Mouse (Mus musculus) layer of hippocampus, adult 9-10 months (tissue): ENCODE measurements around the gene H2-Q4.
"Not testable (repeated sequence)": the region's sequence is repeated elsewhere in the genome, so short reads cannot be mapped to it uniquely, and the experiment has no call there.

Experiments
- DNase-seq: peaks from one replicate; pipeline ENCODE4 v3.0.0; 2022; ENCODE audit warnings: low spot score

Gene H2-Q4

DNA sequence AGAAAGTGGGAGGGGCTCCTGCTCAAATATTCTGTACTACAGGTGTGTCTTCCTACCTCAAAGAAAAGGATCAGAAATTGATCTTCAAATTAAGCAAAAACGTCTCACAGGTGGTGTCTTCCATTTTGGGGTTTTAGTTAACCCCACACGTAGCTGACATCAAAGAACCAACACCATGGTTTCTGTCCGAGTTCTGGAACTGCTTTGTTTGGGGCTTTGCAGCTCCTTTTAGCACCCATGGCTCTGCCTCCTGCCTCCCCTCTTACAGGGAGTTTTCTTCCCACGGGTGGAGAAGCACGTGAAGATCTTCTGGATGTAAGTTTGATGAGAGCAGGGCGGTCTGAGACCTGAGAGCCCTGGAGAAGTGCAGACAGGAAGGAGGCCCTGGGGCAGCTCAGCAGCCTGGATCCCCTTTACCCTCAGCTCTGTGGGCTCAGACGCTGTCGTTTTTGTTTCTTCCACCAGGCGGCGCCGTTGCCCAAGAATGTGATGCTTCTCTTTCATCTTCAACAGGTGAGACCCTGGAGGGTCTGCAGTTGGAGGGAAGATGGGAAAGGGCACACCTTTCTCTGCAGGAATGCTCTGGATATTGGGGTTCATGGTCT is 40.9 kb downstream of the H2-Q4 start:
- DNase-seq, result not testable (repeated sequence)

DNA sequence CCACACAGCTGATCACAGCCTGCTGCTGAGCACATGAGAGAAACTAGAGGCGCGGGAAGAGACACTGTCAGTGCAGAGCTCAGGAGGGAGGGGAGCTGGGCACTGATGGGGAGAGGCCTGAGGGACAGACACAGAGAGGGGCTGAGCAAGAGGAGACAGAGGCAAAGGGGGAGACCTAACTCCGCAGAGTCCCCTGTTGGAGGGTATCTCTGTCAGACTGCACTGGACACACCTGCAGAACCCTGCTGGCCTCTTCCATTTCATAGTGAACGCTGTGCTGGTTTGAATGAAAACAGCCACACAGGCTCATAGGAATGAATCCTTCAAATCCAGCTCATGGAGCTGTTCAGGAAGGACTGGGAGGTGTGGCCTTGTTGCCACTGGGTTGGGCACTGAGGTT is 41.9 kb downstream of the H2-Q4 start:
- not testable (repeated sequence) for DNase-seq

DNA sequence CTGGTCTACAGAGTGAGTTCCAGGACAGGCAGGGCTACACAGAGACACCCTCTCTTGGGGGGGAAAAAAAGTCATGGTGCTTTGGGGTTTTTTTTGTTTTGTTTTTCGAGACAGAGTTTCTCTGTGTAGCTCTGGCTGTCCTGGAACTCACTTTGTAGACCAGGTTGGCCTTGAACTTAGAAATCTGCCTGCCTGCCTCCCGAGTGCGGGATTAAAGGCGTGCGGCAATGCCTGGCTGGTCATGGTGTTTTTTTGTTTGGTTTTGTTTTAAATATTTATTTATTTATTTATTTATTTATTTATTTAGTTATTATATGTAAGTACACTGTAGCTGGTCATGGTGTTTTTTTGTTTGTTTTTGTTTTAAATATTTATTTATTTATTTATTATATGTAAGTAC is 42.9 kb downstream of the H2-Q4 start:
- not testable (repeated sequence) for DNase-seq

DNA sequence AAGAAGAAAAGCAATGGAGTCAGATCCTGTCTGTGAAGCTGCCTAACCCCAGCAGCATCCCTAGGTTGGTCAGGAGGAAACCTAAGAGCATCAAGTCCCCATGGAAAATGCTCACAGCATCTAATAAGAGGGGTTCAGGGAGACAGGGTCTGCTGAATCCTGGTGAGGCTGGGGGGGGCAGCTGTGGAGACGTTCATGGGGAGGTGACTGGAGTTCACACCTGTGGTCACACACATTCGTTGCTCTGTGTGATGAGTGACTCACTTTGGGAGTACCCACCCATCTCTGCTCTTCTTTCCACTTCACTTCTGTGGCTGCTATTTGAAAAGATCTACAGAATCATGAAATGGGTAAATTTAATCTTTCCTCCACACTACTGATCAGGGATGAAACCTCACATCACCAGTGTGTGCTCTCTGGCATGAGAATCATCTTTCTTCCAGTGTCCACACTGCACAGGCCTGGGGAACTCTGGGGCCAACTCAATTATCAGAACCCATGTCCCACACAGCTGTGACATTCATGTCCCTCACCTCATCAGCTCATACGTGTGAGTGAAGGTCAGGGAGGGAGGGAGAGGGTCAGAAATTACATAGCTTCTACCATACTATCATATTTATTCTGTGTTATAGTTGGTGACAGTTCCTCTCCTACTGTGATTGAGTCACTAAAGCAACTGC is 43.9 kb downstream of the H2-Q4 start:
- not testable (repeated sequence) for DNase-seq

DNA sequence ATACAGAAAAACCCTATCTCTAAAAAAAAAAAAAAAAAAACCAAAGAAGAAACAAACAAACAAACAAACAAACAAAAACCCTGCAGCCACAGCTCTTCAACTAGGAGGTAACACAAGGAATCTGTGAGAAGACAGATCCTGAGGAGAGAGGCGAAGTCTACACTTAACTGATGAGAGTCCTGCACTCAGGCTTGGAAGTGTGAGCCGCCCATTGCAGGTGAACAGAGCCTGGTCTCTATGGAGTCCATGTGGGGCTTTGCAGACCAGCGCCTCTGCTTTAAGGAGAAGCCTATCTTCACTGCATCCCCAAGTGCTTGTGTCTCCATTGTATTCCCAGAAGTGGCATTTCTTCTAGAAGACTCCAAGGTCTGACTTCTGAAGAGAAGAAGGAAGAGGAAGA is 44.7 kb downstream of the H2-Q4 start:
- DNase-seq, result not testable (repeated sequence)

DNA sequence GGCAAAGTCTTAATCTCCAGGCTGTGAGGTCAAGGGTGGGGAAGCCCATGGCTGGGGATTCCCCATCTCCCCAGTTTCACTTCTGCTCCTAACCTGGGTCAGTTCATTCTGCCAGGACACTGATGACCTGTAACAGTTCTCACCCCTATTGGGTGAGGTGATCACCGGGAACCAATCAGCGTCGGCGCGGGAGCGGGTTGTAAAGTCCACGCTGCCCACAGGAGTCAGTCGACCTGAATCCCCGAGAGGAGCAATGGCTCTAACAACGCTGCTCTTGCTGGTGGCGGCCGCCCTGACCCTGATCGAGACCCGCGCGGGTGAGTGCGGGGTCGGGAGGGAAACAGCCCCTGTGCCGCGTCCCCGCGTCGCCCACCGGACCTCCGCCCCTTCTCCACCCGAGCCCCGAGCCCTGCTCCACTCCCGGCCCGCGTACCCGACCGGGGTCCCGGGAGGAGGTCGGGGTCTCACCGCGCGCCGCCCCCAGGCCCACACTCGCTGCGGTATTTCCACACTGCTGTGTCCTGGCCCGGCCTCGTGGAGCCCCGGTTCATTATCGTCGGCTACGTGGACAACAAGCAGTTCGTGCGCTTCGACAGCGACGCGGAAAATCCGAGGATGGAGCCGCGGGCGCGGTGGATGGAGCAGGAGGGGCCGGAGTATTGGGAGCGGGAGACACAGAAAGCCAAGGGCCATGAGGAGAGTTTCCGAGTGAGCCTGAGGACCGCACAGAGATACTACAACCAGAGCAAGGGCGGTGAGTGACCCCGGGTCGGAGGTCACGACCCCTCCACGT is 45.4 kb downstream of the H2-Q4 start, which contains the start of gene H2-Q6:
Gene H2-Q6, plus strand, starts transcription at position 227 of the 793 bp plus-strand sequence.
- not testable (repeated sequence) for DNase-seq

DNA sequence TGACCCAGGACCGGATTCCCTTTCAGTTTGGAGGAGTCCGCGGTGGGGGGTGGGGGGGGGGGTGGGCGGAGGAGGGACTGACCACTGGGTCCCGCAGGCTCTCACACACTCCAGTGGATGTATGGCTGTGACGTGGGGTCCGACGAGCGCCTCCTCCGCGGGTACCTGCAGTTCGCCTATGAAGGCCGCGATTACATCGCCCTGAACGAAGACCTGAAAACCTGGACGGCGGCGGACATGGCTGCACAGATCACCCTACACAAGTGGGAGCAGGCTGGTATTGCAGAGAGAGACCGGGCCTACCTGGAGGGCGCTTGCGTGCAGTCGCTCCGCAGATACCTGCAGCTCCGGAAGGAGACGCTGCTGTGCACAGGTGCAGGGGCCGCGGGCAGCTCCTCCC is 46.1 kb downstream of the H2-Q4 start:
- not testable (repeated sequence) for DNase-seq

DNA sequence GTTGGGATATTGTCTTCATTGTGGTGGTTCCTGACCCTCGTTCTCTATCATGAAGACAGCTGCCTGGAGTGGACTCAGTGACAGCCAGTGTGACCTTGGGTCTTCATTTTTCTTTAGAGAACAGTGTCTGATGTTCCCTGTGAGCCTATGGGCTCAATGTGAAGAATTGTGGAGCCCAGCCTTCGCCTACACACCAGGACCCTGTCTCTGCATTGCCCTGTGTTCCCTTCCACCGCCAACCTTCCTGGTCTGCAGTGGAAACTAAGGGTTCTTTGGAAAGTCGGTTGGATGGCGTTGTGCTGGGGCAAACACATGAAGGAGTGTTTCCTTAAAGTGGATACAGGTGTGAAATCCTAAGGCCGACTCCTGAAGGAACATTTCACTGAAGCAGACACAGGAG is 49.5 kb downstream of the H2-Q4 start:
- not testable (repeated sequence) for DNase-seq

DNA sequence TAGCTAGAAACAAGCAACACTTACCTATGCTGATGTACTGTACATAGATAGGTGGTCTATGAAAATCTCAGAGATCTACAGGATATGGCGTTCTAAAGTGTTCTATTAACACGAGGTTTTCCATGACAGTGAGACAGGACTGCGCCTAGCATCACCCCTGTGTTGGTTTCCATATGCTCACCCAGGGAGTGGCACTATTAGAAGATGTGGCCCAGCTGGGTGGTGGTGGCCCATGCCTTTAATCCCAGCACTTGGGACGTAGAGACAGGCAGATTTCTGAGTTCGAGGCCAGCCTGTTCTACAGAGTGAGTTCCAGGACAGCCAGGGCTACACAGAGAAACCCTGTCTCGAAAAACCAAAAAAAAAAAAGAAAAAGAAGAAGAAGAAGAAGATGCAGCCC is 51.3 kb downstream of the H2-Q4 start:
- DNase-seq, result not testable (repeated sequence)

DNA sequence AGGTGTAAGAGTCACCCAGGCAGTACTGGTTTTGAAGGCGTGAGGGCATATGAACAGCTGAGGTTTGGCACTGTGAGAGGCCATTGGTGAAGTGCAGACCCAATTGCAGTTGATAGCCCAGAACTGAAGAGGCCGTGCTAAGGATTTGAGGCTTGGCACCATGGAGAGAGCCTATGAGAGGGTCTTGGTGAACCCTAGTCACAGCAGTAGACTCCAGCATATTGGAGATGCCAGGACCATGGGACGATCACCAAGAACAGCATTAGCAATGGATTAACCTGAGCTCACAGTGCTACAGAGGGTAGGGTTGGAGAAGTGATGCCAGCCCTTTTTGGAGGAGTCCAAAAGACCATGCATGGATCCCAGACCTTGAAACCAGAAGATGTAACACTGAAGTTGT is 52.8 kb downstream of the H2-Q4 start:
- not testable (repeated sequence) for DNase-seq

DNA sequence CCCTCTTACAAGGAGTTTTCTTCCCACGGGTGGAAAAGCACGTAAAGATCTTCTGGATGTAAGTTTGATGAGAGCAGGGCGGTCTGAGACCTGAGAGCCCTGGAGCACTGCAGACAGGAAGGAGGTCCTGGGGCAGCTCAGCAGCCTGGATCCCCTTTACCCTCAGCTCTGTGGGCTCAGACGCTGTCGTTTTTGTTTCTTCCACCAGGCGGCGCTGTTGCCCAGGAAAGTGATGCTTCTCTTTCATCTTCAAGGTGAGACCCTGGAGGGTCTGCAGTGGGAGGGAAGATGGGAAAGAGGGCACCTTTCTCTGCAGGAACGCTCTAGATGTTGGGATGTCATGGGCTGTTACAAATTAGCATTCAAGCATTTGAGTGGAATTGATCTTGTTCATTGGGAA is 55.4 kb downstream of the H2-Q4 start:
- not testable (repeated sequence) for DNase-seq
